Mouse (Mus musculus) heart, postnatal 0 days (tissue): ENCODE measurements at regions not wholly inside any gene's neighbourhood (a gene's known extent, or its start where the extent isn't known, plus 50 kb on each side); places are given as distances from the start of the nearest gene placed in this dataset.

Experiments used
- CTCF ChIP-seq: IDR thresholded peaks from 2 replicates; pipeline ENCODE4 v1.5.1; 2016; ENCODE audit warnings: antibody characterized with exemption, control low read depth, low read depth
- EP300 ChIP-seq: IDR thresholded peaks from 2 replicates; pipeline ENCODE4 v1.6.1; 2016; ENCODE audit warnings: antibody characterized with exemption, low read depth

DNA sequence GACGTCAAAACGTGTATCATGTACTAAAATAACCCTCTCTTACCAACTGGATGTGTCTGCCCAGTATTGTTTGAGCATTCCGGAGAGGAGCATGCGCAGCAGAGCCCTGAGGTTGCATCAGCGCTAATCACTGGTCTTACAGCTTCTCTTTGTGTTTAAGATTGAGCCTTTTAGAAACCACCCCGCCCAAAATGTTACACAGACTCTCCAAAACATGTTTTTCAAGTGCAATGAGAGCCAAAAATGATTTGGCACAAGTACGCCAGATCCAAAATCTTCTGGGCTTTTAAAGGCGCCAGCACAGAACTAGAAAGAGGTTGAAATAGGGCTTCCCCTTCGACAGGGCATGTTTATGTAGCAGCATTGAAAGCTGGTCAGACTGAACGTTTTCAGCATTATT, 123.8 kb upstream of the Cited2 start:
- TF ChIP-seq EP300 (no peak), CTCF (no peak)
